Mouse (Mus musculus) central nervous system, embryonic 11.5 days (tissue): ENCODE results near the gene Olfr282. TPM values are rescaled to one million over a fixed set of nuclear protein-coding genes. Genes with fewer than 3 reads are reported as not detected.

ENCODE experiments used
- polyA plus RNA-seq: library from polyadenylated mRNA; depleted of rRNA; stranded (reverse); fragments of >200 nt; gene quantifications from 2 replicates; pipeline ENCODE4 v1.2.3, GENCODE M21; 2012; rRNA removed

The Olfr282 gene
- polyA plus RNA-seq: not detected in 2 replicates

DNA sequence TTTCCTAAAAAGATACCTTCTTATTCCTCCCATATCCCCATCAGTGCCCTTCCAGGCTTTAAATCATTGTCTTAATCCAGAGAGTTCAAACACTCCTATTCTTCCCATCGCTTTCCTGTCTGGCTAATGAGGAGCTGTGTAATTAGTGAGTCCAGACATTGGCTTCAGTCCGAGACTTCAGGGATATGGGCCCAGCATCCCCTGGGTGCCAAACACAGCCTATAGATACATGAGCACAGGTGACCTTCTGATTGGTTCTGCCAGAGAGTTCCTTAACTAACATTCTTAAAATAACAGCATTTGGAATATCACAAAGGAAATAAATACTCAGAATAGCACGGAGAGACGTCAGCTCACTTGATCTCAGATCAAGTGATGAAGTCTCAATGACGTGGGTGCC lies at the start of gene Olfr282:
Gene Olfr282, plus strand, starts transcription at position 301 of the 400 bp plus-strand sequence.

DNA sequence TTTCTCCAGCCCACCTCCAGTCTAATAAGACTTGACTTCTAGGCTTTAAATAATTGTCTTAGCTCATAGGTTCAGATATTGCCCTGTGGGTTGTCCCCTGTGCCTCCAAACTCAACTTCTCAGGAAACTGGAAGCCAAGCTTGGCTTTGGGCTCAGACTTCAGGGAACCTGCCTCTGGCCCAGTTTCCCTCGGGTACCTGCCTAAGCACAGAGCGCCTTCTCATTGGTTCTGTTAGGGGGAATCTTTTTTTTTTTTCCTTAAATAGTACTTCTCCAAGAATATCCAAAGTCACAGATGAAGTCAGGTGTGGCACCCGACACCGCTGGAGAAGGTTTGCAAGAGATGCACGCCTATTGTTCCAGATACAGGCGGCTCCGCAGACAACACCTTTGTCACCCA lies 21.3 kb downstream of the Olfr282 start, which contains the start of gene Olfr281:
Gene Olfr281, plus strand, starts transcription at position 301 of the 400 bp plus-strand sequence.

GRCm38 (mm10) chr15:98469596-98469995 lies 38.6 kb downstream of the Olfr282 start, which contains the start of gene OR5BS1P:
TSS of gene OR5BS1P (plus strand) at chr15:98469896.

GRCm38 (mm10) chr15:98482701-98483100 lies 51.7 kb downstream of the Olfr282 start, which contains the start of gene Lalba:
TSS of gene Lalba (minus strand) at chr15:98482721.

Other genes starting within 250 kb of the Olfr282 start
- not detected in 2 replicates for gene Olfr288, start 235.7 kb upstream of the Olfr282 start, polyA plus RNA-seq
- gene Gm44579, start 210.2 kb upstream of the Olfr282 start, polyA plus RNA-seq: not detected in 2 replicates
- gene Olfr287, start 210.2 kb upstream of the Olfr282 start, polyA plus RNA-seq: not detected in 2 replicates
- gene Olfr286, start 196.8 kb upstream of the Olfr282 start, polyA plus RNA-seq: not detected in 2 replicates
- not detected in 2 replicates for gene H1fnt, start 173.9 kb upstream of the Olfr282 start, polyA plus RNA-seq
- gene Zfp641, start 135.1 kb upstream of the Olfr282 start, polyA plus RNA-seq: 2.4 TPM in 2 replicates
- not detected in 2 replicates for gene Olfr285, start 113.9 kb upstream of the Olfr282 start, polyA plus RNA-seq
- gene Olfr284, start 90.2 kb upstream of the Olfr282 start, polyA plus RNA-seq: not detected in 2 replicates
- gene Olfr283, start 50.3 kb upstream of the Olfr282 start, polyA plus RNA-seq: not detected in 2 replicates
- gene Olfr281, start 21.4 kb downstream of the Olfr282 start, polyA plus RNA-seq: not detected in 2 replicates
- not detected in 2 replicates for gene OR5BS1P, start 38.7 kb downstream of the Olfr282 start, polyA plus RNA-seq
- not detected in 2 replicates for gene Lalba, start 51.5 kb downstream of the Olfr282 start, polyA plus RNA-seq
- not detected in 2 replicates for gene Olfr279, start 61.2 kb downstream of the Olfr282 start, polyA plus RNA-seq
- 125 and 135 TPM in 2 replicates for gene Kansl2, start 103.0 kb downstream of the Olfr282 start, polyA plus RNA-seq
- 21.9 and 30.6 TPM in 2 replicates for gene Ccnt1, start 139.7 kb downstream of the Olfr282 start, polyA plus RNA-seq
- not detected in 2 replicates for gene 4930415O20Rik, start 139.8 kb downstream of the Olfr282 start, polyA plus RNA-seq
- gene Adcy6, start 178.9 kb downstream of the Olfr282 start, polyA plus RNA-seq: 53.7 and 55.8 TPM in 2 replicates
- gene Cacnb3, start 199.6 kb downstream of the Olfr282 start, polyA plus RNA-seq: 75.3 and 102 TPM in 2 replicates
- gene Ddx23, start 231.7 kb downstream of the Olfr282 start, polyA plus RNA-seq: 66.3 and 99.5 TPM in 2 replicates
- 7.9 and 12.3 TPM in 2 replicates for gene Rnd1, start 246.2 kb downstream of the Olfr282 start, polyA plus RNA-seq